Comparison of ENCODE assay signal across 9 mouse cellular contexts in genomic region chr12:108041571-108042238, GRCm38 (mm10). TPM values are rescaled to one million over a fixed set of nuclear protein-coding genes. Genes with fewer than 3 reads are reported as not detected.
DNase-seq lines count a peak whose midpoint lies in the region; ATAC-seq lines count a peak whose summit lies in the region.
"Had no signal": no experiment of that assay in that cellular context is flagged by ENCODE, and none has a peak within 500 bp of the region (broad histone marks: within the 10 kb centered on the region; RNA-seq: fewer than 3 reads in every experiment).

No protein-coding gene starts in this region.

- no peak overlapping the region for H3K9ac ChIP-seq in hindbrain, embryonic 16.5 days (ENCODE audit: low read depth, low read length)
- H3K9ac ChIP-seq in stomach, embryonic 15.5 days: no peak overlapping the region

- no peaks in the 10 kb centered on the region for H3K36me3 ChIP-seq in hindbrain, embryonic 10.5 days
- no peaks in the 10 kb centered on the region for H3K36me3 ChIP-seq in hindbrain, embryonic 16.5 days (ENCODE audit: control insufficient read depth, insufficient read depth, low read length)
- H3K36me3 ChIP-seq in limb, embryonic 10.5 days: no peaks in the 10 kb centered on the region
- no peaks in the 10 kb centered on the region for H3K36me3 ChIP-seq in stomach, embryonic 15.5 days

- H3K27me3 ChIP-seq in hindbrain, embryonic 10.5 days (ENCODE audit: insufficient read depth, poor library complexity, severe bottlenecking): peaks cover 3% of the 10 kb centered on the region; the same call in 1 of the 2 replicates
- no peaks in the 10 kb centered on the region for H3K27me3 ChIP-seq in hindbrain, embryonic 16.5 days (replicated peaks; ENCODE audit: control insufficient read depth, insufficient read depth, low read length)
- 0 out of 2 replicates have a peak, but pooled peaks cover 13% of the 10 kb centered on the region for H3K27me3 ChIP-seq in limb, embryonic 10.5 days (ENCODE audit: low read depth, poor library complexity, severe bottlenecking)
- no peaks in the 10 kb centered on the region for H3K27me3 ChIP-seq in stomach, embryonic 15.5 days (replicated peaks)

- ATAC-seq in hindbrain, embryonic 16.5 days: no peak; the same call in 1 of the 2 replicates
- ATAC-seq in stomach, embryonic 15.5 days (ENCODE audit: insufficient read depth, low FRiP score, low read depth): peak; percentile 40; the same call in 1 of the 2 replicates

- H3K4me3 ChIP-seq in hindbrain, embryonic 10.5 days: no peak overlapping the region
- no peak overlapping the region for H3K4me3 ChIP-seq in hindbrain, embryonic 16.5 days (ENCODE audit: low read length)
- no peak overlapping the region for H3K4me3 ChIP-seq in limb, embryonic 10.5 days
- H3K4me3 ChIP-seq in stomach, embryonic 15.5 days (replicated peaks): no peak overlapping the region

- DNase-seq in hindbrain, embryonic 10.5 days (ENCODE audit: low spot score): peak; percentile 82
- peak; percentile 74 to 90 for DNase-seq in cerebellum, postnatal 4 days (ENCODE audit: low spot score in 2 of 2)
- peak; percentile 76 to 86 for DNase-seq in gastrocnemius, postnatal 4 days (ENCODE audit: low spot score in 2 of 2)
- DNase-seq in kidney, adult 9 months: peak; percentile 77
- DNase-seq in limb, embryonic 10.5 days (ENCODE audit: low spot score): peak; percentile 89
- DNase-seq in naive thymus-derived CD4-positive, alpha-beta T cell, adult 2 months (ENCODE audit: low read depth): peak; percentile 78

- H3K4me1 ChIP-seq in hindbrain, embryonic 10.5 days (replicated peaks): peaks cover 18% of the 10 kb centered on the region
- no peaks in the 10 kb centered on the region for H3K4me1 ChIP-seq in hindbrain, embryonic 16.5 days (ENCODE audit: control insufficient read depth, insufficient read depth, low read depth, low read length)
- H3K4me1 ChIP-seq in limb, embryonic 10.5 days: peaks cover 10% of the 10 kb centered on the region; the same call in 1 of the 2 replicates
- no peaks in the 10 kb centered on the region; the same call in 1 of the 2 replicates for H3K4me1 ChIP-seq in stomach, embryonic 15.5 days

- no peaks in the 10 kb centered on the region for H3K9me3 ChIP-seq in hindbrain, embryonic 10.5 days
- no peaks in the 10 kb centered on the region for H3K9me3 ChIP-seq in hindbrain, embryonic 16.5 days (ENCODE audit: control insufficient read depth, low read length)
- H3K9me3 ChIP-seq in limb, embryonic 10.5 days (replicated peaks): no peaks in the 10 kb centered on the region
- H3K9me3 ChIP-seq in stomach, embryonic 15.5 days: no peaks in the 10 kb centered on the region

- H3K27ac ChIP-seq in hindbrain, embryonic 10.5 days: no peak overlapping the region
- no peak overlapping the region for H3K27ac ChIP-seq in hindbrain, embryonic 16.5 days (ENCODE audit: low read depth, low read length)
- no peak overlapping the region for H3K27ac ChIP-seq in limb, embryonic 10.5 days
- H3K27ac ChIP-seq in stomach, embryonic 15.5 days: no peak overlapping the region

- H3K4me2 ChIP-seq in hindbrain, embryonic 16.5 days (ENCODE audit: low read length): no peak overlapping the region
- H3K4me2 ChIP-seq in stomach, embryonic 15.5 days: no peak overlapping the region

- WGBS in hindbrain, embryonic 10.5 days: 46% methylated on average over 12 of the region's 12 CpGs
- WGBS in hindbrain, embryonic 16.5 days: 41% methylated on average over 12 of the region's 12 CpGs
- 43% methylated on average over 12 of the region's 12 CpGs for WGBS in limb, embryonic 10.5 days
- 43% methylated on average over 12 of the region's 12 CpGs for WGBS in stomach, embryonic 15.5 days

RNA-seq across cellular contexts. Expression of gene Bcl11b, which starts 38.3 kb away (rescaled TPM):
- polyA plus RNA-seq in hindbrain, embryonic 10.5 days (2016; fragmentation: Nextera tagmentation; extraction: Ambion mirVana): 3.0 and 3.3 TPM in 2 replicates
- polyA plus RNA-seq in hindbrain, embryonic 16.5 days (2015; fragmentation: Nextera tagmentation; extraction: Ambion mirVana): 12.0 and 16.7 TPM in 2 replicates
- under 1 TPM; 0.54 to 0.56 TPM for total RNA-seq in gastrocnemius, postnatal 4 days (2021)
- 5.4 and 7.8 TPM in 2 replicates for polyA plus RNA-seq in limb, embryonic 10.5 days (2016; fragmentation: Nextera tagmentation; extraction: Ambion mirVana)
- 5.3 and 5.7 TPM in 2 replicates for polyA plus RNA-seq in stomach, embryonic 15.5 days (2015; fragmentation: Nextera tagmentation; extraction: Ambion mirVana)
- total RNA-seq: MEL had no signal
